Mouse (Mus musculus) T-cell, adult 2 months (primary cell): Measurements from ENCODE around the gene Slc17a1.

Experiments
- DNase-seq: peaks from one replicate; pipeline ENCODE4 v3.0.0; 2022; ENCODE audit warnings: low spot score

Gene Slc17a1

GRCm38 (mm10) chr13:23867405-23867804 lies at the start of gene Slc17a1:
Gene Slc17a1, plus strand, starts transcription at chr13:23867750.
- no peak for DNase-seq

GRCm38 (mm10) chr13:23820179-23820940 lies 47.2 kb upstream of the Slc17a1 start:
- no peak for DNase-seq

GRCm38 (mm10) chr13:23822213-23822612 lies 45.3 kb upstream of the Slc17a1 start:
- no peak for DNase-seq

- DNase-seq = no peak
Measured at GRCm38 (mm10) chr13:23826606-23827005, 40.9 kb upstream of the Slc17a1 start.

- no peak for DNase-seq
Measured at GRCm38 (mm10) chr13:23833053-23833452, 34.5 kb upstream of the Slc17a1 start.

- DNase-seq = no peak
Measured at GRCm38 (mm10) chr13:23834836-23835235, 32.7 kb upstream of the Slc17a1 start.

GRCm38 (mm10) chr13:23836630-23837029 lies 30.9 kb upstream of the Slc17a1 start:
- DNase-seq = no peak

- DNase-seq = no peak
Measured at GRCm38 (mm10) chr13:23839308-23839707, 28.2 kb upstream of the Slc17a1 start, which contains the start of gene Slc17a3. Gene Slc17a3, plus strand, starts transcription at chr13:23839434.

GRCm38 (mm10) chr13:23845851-23846250 lies 21.7 kb upstream of the Slc17a1 start:
- DNase-seq = no peak

GRCm38 (mm10) chr13:23849299-23849698 lies 18.3 kb upstream of the Slc17a1 start:
- DNase-seq = no peak

- no peak for DNase-seq
Measured at GRCm38 (mm10) chr13:23856401-23856800, 11.1 kb upstream of the Slc17a1 start.

- DNase-seq = no peak
Measured at GRCm38 (mm10) chr13:23861815-23862214, 5.7 kb upstream of the Slc17a1 start.

- no peak for DNase-seq
Measured at GRCm38 (mm10) chr13:23864711-23865110, 2.8 kb upstream of the Slc17a1 start.

GRCm38 (mm10) chr13:23866086-23866710 lies 1.4 kb upstream of the Slc17a1 start:
- no peak for DNase-seq

GRCm38 (mm10) chr13:23867000-23867399 lies 550 bp upstream of the Slc17a1 start:
- no peak for DNase-seq

GRCm38 (mm10) chr13:23868790-23869533 lies 1.4 kb downstream of the Slc17a1 start:
- no peak for DNase-seq

GRCm38 (mm10) chr13:23869996-23870395 lies 2.4 kb downstream of the Slc17a1 start:
- DNase-seq = no peak

GRCm38 (mm10) chr13:23873141-23873540 lies 5.6 kb downstream of the Slc17a1 start:
- no peak for DNase-seq

- DNase-seq = no peak
Measured at GRCm38 (mm10) chr13:23879106-23879505, 11.6 kb downstream of the Slc17a1 start.

GRCm38 (mm10) chr13:23879636-23880035 lies 12.1 kb downstream of the Slc17a1 start:
- DNase-seq = no peak

- DNase-seq = no peak
Measured at GRCm38 (mm10) chr13:23885540-23885939, 18.0 kb downstream of the Slc17a1 start.

GRCm38 (mm10) chr13:23887026-23887725 lies 19.6 kb downstream of the Slc17a1 start:
- DNase-seq = no peak
